Mouse (Mus musculus): ENCODE measurements around the gene Gabrb1.

DNA sequence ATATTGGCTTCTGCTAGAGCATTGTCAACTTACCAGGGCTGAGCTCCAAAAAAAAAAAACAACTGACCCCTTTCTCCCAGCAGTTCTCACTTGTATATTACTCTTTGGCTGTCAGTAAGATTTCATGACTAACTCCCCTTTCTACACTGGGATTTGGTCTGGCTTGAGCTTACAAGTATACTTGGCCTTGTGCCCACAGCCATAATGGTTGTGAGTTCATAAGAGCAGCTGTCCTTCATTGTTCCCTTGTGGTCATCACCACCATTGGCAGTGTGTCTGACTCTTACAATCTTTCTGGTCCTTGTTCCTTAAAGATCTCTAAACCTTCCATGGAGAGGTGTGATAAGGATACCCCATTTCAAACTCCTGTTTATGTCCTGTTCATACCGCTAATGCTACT, 293.5 kb downstream of the Gabrb1 start:
- no peak for TF ChIP-seq CTCF (IDR thresholded peaks at IDR 0.05; ENCODE audit: low read depth, low read length)
- no peak for TF ChIP-seq POLR2A (IDR thresholded peaks at IDR 0.05; ENCODE audit: extremely low read depth, insufficient read depth, low read length)
